Mouse (Mus musculus): ENCODE results near the gene Nrp1. TPM values are rescaled to one million over a fixed set of nuclear protein-coding genes. Genes with fewer than 3 reads are reported as not detected.

Nrp1 gene
- polyA plus RNA-seq, 2 experiments = 33.8 to 75.1 TPM

- TF ChIP-seq POLR2A (IDR thresholded peaks at IDR 0.05; ENCODE audit: borderline replicate concordance, extremely low read depth, insufficient read depth, insufficient read length) = no peak
- Histone ChIP-seq H3K4me3 (replicated peaks; ENCODE audit: low read length) (no peak overlapping the region), H3K27me3 (ENCODE audit: control insufficient read depth, insufficient read depth, low read length) (no peaks in the 10 kb centered on the region), H3K9ac (ENCODE audit: low read depth, low read length, severe bottlenecking) (no peak overlapping the region), H3K9me3 (ENCODE audit: control insufficient read depth, low read length) (no peaks in the 10 kb centered on the region), H3K4me2 (replicated peaks; ENCODE audit: low read depth, low read length, severe bottlenecking) (no peak overlapping the region), H3K27ac (replicated peaks; ENCODE audit: low read depth, low read length) (no peak overlapping the region), H3K36me3 (ENCODE audit: control insufficient read depth, insufficient read depth, low read length) (no peaks in the 10 kb centered on the region), H3K4me1 (ENCODE audit: control insufficient read depth, insufficient read depth, low read length) (no peaks in the 10 kb centered on the region)
- DNase-seq (ENCODE audit: low spot score) (no peak), ATAC-seq (ENCODE audit: low FRiP score, low read depth) (no peak)
These were observed 19.5 kb upstream of the Nrp1 start for GRCm38 (mm10) chr8:128338951-128339350.

GRCm38 (mm10) chr8:128339521-128339920 is 18.9 kb upstream of the Nrp1 start:
- WGBS = 88% methylated on average over 3 of the region's 3 CpGs
- ATAC-seq (ENCODE audit: low FRiP score, low read depth) (no peak), DNase-seq (ENCODE audit: low spot score) (no peak)
- Histone ChIP-seq H3K27me3 (ENCODE audit: control insufficient read depth, insufficient read depth, low read length) (no peaks in the 10 kb centered on the region), H3K9me3 (ENCODE audit: control insufficient read depth, low read length) (no peaks in the 10 kb centered on the region), H3K27ac (replicated peaks; ENCODE audit: low read depth, low read length) (no peak overlapping the region), H3K4me1 (ENCODE audit: control insufficient read depth, insufficient read depth, low read length) (no peaks in the 10 kb centered on the region), H3K4me3 (replicated peaks; ENCODE audit: low read length) (no peak overlapping the region), H3K4me2 (replicated peaks; ENCODE audit: low read depth, low read length, severe bottlenecking) (no peak overlapping the region), H3K9ac (ENCODE audit: low read depth, low read length, severe bottlenecking) (no peak overlapping the region), H3K36me3 (ENCODE audit: control insufficient read depth, insufficient read depth, low read length) (no peaks in the 10 kb centered on the region)
- no peak for TF ChIP-seq POLR2A (IDR thresholded peaks at IDR 0.05; ENCODE audit: borderline replicate concordance, extremely low read depth, insufficient read depth, insufficient read length)

GRCm38 (mm10) chr8:128350405-128350804 is 8.0 kb upstream of the Nrp1 start:
- Histone ChIP-seq H3K4me3 (replicated peaks; ENCODE audit: low read length) (no peak overlapping the region), H3K36me3 (ENCODE audit: control insufficient read depth, insufficient read depth, low read length) (no peaks in the 10 kb centered on the region), H3K27me3 (ENCODE audit: control insufficient read depth, insufficient read depth, low read length) (no peaks in the 10 kb centered on the region; the same call in 1 of the 2 replicates), H3K27ac (replicated peaks; ENCODE audit: low read depth, low read length) (no peak overlapping the region), H3K9ac (ENCODE audit: low read depth, low read length, severe bottlenecking) (no peak overlapping the region), H3K4me1 (ENCODE audit: control insufficient read depth, insufficient read depth, low read length) (no peaks in the 10 kb centered on the region), H3K9me3 (ENCODE audit: control insufficient read depth, low read length) (no peaks in the 10 kb centered on the region), H3K4me2 (replicated peaks; ENCODE audit: low read depth, low read length, severe bottlenecking) (no peak overlapping the region)
- TF ChIP-seq POLR2A (IDR thresholded peaks at IDR 0.05; ENCODE audit: borderline replicate concordance, extremely low read depth, insufficient read depth, insufficient read length) = no peak
- ATAC-seq (ENCODE audit: low FRiP score, low read depth) (no peak), DNase-seq (ENCODE audit: low spot score) (no peak)

- H3K36me3 ChIP-seq (ENCODE audit: control insufficient read depth, insufficient read depth, low read length) = no peaks in the 10 kb centered on the region
- DNase-seq (ENCODE audit: low spot score) = no peak
- H3K4me1 ChIP-seq (ENCODE audit: control insufficient read depth, insufficient read depth, low read length) = no peaks in the 10 kb centered on the region
- no peaks in the 10 kb centered on the region for H3K9me3 ChIP-seq (ENCODE audit: control insufficient read depth, low read length)
- no peak for ATAC-seq (ENCODE audit: low FRiP score, low read depth)
- no peak overlapping the region for H3K27ac ChIP-seq (replicated peaks; ENCODE audit: low read depth, low read length)
- H3K4me2 ChIP-seq (replicated peaks; ENCODE audit: low read depth, low read length, severe bottlenecking) = no peak overlapping the region
- no peak for TF ChIP-seq POLR2A (IDR thresholded peaks at IDR 0.05; ENCODE audit: borderline replicate concordance, extremely low read depth, insufficient read depth, insufficient read length)
- H3K9ac ChIP-seq (ENCODE audit: low read depth, low read length, severe bottlenecking) = no peak overlapping the region
- H3K27me3 ChIP-seq (ENCODE audit: control insufficient read depth, insufficient read depth, low read length) = peaks cover 2% of the 10 kb centered on the region
- no peak overlapping the region for H3K4me3 ChIP-seq (replicated peaks; ENCODE audit: low read length)
These were observed 7.2 kb upstream of the Nrp1 start for GRCm38 (mm10) chr8:128351211-128351610.

GRCm38 (mm10) chr8:128352821-128353220 is 5.6 kb upstream of the Nrp1 start:
- Histone ChIP-seq H3K9me3 (ENCODE audit: control insufficient read depth, low read length) (no peaks in the 10 kb centered on the region), H3K4me1 (ENCODE audit: control insufficient read depth, insufficient read depth, low read length) (peaks cover 7% of the 10 kb centered on the region), H3K4me3 (replicated peaks; ENCODE audit: low read length) (no peak overlapping the region), H3K4me2 (replicated peaks; ENCODE audit: low read depth, low read length, severe bottlenecking) (no peak overlapping the region), H3K27ac (replicated peaks; ENCODE audit: low read depth, low read length) (no peak overlapping the region), H3K36me3 (ENCODE audit: control insufficient read depth, insufficient read depth, low read length) (no peaks in the 10 kb centered on the region), H3K27me3 (ENCODE audit: control insufficient read depth, insufficient read depth, low read length) (peaks cover 4% of the 10 kb centered on the region), H3K9ac (ENCODE audit: low read depth, low read length, severe bottlenecking) (no peak overlapping the region)
- 78% methylated on average over 2 of the region's 2 CpGs for WGBS
- DNase-seq (ENCODE audit: low spot score) = no peak
- TF ChIP-seq POLR2A (IDR thresholded peaks at IDR 0.05; ENCODE audit: borderline replicate concordance, extremely low read depth, insufficient read depth, insufficient read length) = no peak
- ATAC-seq (ENCODE audit: low FRiP score, low read depth) = no peak

GRCm38 (mm10) chr8:128353999-128354398 is 4.4 kb upstream of the Nrp1 start:
- peaks cover 4% of the 10 kb centered on the region for H3K27me3 ChIP-seq (ENCODE audit: control insufficient read depth, insufficient read depth, low read length)
- no peak overlapping the region for H3K4me3 ChIP-seq (replicated peaks; ENCODE audit: low read length)
- H3K9me3 ChIP-seq (ENCODE audit: control insufficient read depth, low read length) = no peaks in the 10 kb centered on the region
- ATAC-seq (ENCODE audit: low FRiP score, low read depth) = no peak
- no peaks in the 10 kb centered on the region for H3K36me3 ChIP-seq (ENCODE audit: control insufficient read depth, insufficient read depth, low read length)
- H3K4me2 ChIP-seq (replicated peaks; ENCODE audit: low read depth, low read length, severe bottlenecking) = no peak overlapping the region
- H3K4me1 ChIP-seq (ENCODE audit: control insufficient read depth, insufficient read depth, low read length) = peaks cover 7% of the 10 kb centered on the region
- WGBS = 16% methylated on average over 1 of the region's 1 CpGs
- no peak overlapping the region for H3K9ac ChIP-seq (ENCODE audit: low read depth, low read length, severe bottlenecking)
- DNase-seq (ENCODE audit: low spot score) = no peak
- H3K27ac ChIP-seq (replicated peaks; ENCODE audit: low read depth, low read length) = no peak overlapping the region
- TF ChIP-seq POLR2A (IDR thresholded peaks at IDR 0.05; ENCODE audit: borderline replicate concordance, extremely low read depth, insufficient read depth, insufficient read length) = no peak

Measured in limb, embryonic 14.5 days (tissue).